Mouse (Mus musculus): ENCODE results near the gene Mast4.

Mast4 gene

GRCm38 (mm10) chr13:102909654-102910418 lies 424.5 kb downstream of the Mast4 start:
- DNase-seq: no peak

- DNase-seq: no peak
These were observed 427.7 kb downstream of the Mast4 start for GRCm38 (mm10) chr13:102906661-102907009.

GRCm38 (mm10) chr13:102906004-102906660 lies 428.2 kb downstream of the Mast4 start:
- DNase-seq: peak; percentile 58

GRCm38 (mm10) chr13:102905361-102905950 lies 428.8 kb downstream of the Mast4 start:
- no peak for DNase-seq

- no peak for DNase-seq
These were observed 430.6 kb downstream of the Mast4 start for GRCm38 (mm10) chr13:102903689-102904088.

- DNase-seq: no peak
These were observed 432.2 kb downstream of the Mast4 start for GRCm38 (mm10) chr13:102902123-102902522.

- DNase-seq: no peak
These were observed 433.8 kb downstream of the Mast4 start for GRCm38 (mm10) chr13:102900531-102900930.

GRCm38 (mm10) chr13:102900083-102900420 lies 434.2 kb downstream of the Mast4 start:
- no peak for DNase-seq

- DNase-seq: no peak
These were observed 434.8 kb downstream of the Mast4 start for GRCm38 (mm10) chr13:102899253-102900082.

- DNase-seq: no peak
These were observed 435.7 kb downstream of the Mast4 start for GRCm38 (mm10) chr13:102898374-102899131.

GRCm38 (mm10) chr13:102896322-102896721 lies 438.0 kb downstream of the Mast4 start:
- DNase-seq: no peak

GRCm38 (mm10) chr13:102895894-102896293 lies 438.4 kb downstream of the Mast4 start:
- DNase-seq: no peak

GRCm38 (mm10) chr13:102894287-102895234 lies 439.7 kb downstream of the Mast4 start:
- DNase-seq: no peak

- no peak for DNase-seq
These were observed 441.5 kb downstream of the Mast4 start for GRCm38 (mm10) chr13:102892783-102893182.

GRCm38 (mm10) chr13:102889989-102890388 lies 444.3 kb downstream of the Mast4 start:
- DNase-seq: no peak

GRCm38 (mm10) chr13:102889537-102889936 lies 444.8 kb downstream of the Mast4 start:
- no peak for DNase-seq

GRCm38 (mm10) chr13:102888895-102889490 lies 445.3 kb downstream of the Mast4 start:
- DNase-seq: no peak

- DNase-seq: no peak
These were observed 446.1 kb downstream of the Mast4 start for GRCm38 (mm10) chr13:102888211-102888610.

GRCm38 (mm10) chr13:102887534-102887933 lies 446.8 kb downstream of the Mast4 start:
- no peak for DNase-seq

- DNase-seq: no peak
These were observed 447.5 kb downstream of the Mast4 start for GRCm38 (mm10) chr13:102886788-102887187.

- DNase-seq: no peak
These were observed 448.1 kb downstream of the Mast4 start for GRCm38 (mm10) chr13:102886147-102886546.
